Mouse (Mus musculus) hindbrain, embryonic 16.5 days (tissue): ENCODE results near the gene Cacnb4. TPM values are rescaled to one million over a fixed set of nuclear protein-coding genes. Genes with fewer than 3 reads are reported as not detected.

ENCODE experiments used
- ATAC-seq: fragments of 200-750 bp; cut with Nextera tagmentation; 2 replicates; pipeline ENCODE4 v1.8.0; 2017; ENCODE audit warnings: moderate TSS enrichment, moderate library complexity
- H3K27ac ChIP-seq: fragments of 300-500 bp; sonication (generic); 2 replicates; pipeline ENCODE4 v1.5.1; 2014; ENCODE audit warnings: low read depth, mild to moderate bottlenecking, control low read depth, low read length, moderate library complexity
- H3K27me3 ChIP-seq: fragments of 300-500 bp; sonication (generic); replicated peaks from 2 replicates; pipeline ENCODE4 v1.6.1; 2014; ENCODE audit warnings: low read length; ENCODE audit not compliant: control insufficient read depth, insufficient read depth
- H3K36me3 ChIP-seq: fragments of 300-500 bp; sonication (generic); 2 replicates; pipeline ENCODE4 v1.6.1; 2014; ENCODE audit warnings: mild to moderate bottlenecking, low read length, moderate library complexity, mixed read lengths; ENCODE audit not compliant: control insufficient read depth, insufficient read depth
- H3K4me1 ChIP-seq: fragments of 300-500 bp; sonication (generic); 2 replicates; pipeline ENCODE4 v1.6.1; 2014; ENCODE audit warnings: low read depth, low read length; ENCODE audit not compliant: control insufficient read depth, insufficient read depth
- H3K4me2 ChIP-seq: fragments of 300-500 bp; sonication (generic); 2 replicates; pipeline ENCODE4 v1.6.1; 2014; ENCODE audit warnings: mild to moderate bottlenecking, low read length, control low read depth, moderate library complexity
- H3K4me3 ChIP-seq: fragments of 300-500 bp; sonication (generic); 2 replicates; pipeline ENCODE4 v1.5.1; 2014; ENCODE audit warnings: mild to moderate bottlenecking, low read length, control low read depth, moderate library complexity
- H3K9ac ChIP-seq: fragments of 300-500 bp; sonication (generic); 2 replicates; pipeline ENCODE4 v1.6.1; 2014; ENCODE audit warnings: low read depth, mild to moderate bottlenecking, control low read depth, low read length, moderate library complexity
- H3K9me3 ChIP-seq: fragments of 300-500 bp; sonication (generic); 2 replicates; pipeline ENCODE4 v1.6.1; 2014; ENCODE audit warnings: mild to moderate bottlenecking, low read length, moderate library complexity; ENCODE audit not compliant: control insufficient read depth
- WGBS: fragments of 180-500 bp; shearing (Covaris S2); extraction: QIAGEN DNeasy Blood & Tissue Kit; methylation state at CpG from one replicate; pipeline ENCODE4 v1.1.7; 2014; 5-methylcytosine and 5-hydroxymethylcytosine counted together
- polyA plus RNA-seq: library from polyadenylated mRNA; unstranded; fragments of >200 nt; fragmentation: Nextera tagmentation; extraction: Ambion mirVana; gene quantifications from 2 replicates; pipeline ENCODE4 v1.2.1, GENCODE M21; 2015

The Cacnb4 gene
- polyA plus RNA-seq, 1 experiment from 2014 or later, result 13.9 TPM

GRCm38 (mm10) chr2:52477550-52477907, 199.1 kb downstream of the Cacnb4 start:
- WGBS, result 94% methylated on average over 13 of the region's 13 CpGs
- no peak overlapping the region for H3K4me3 ChIP-seq
- H3K36me3 ChIP-seq, result no peaks in the 10 kb centered on the region
- ATAC-seq, result no peak
- no peaks in the 10 kb centered on the region for H3K9me3 ChIP-seq
- no peak overlapping the region for H3K4me2 ChIP-seq
- H3K27ac ChIP-seq, result no peak overlapping the region
- no peaks in the 10 kb centered on the region for H3K27me3 ChIP-seq
- H3K4me1 ChIP-seq, result no peaks in the 10 kb centered on the region
- H3K9ac ChIP-seq, result no peak overlapping the region

- no peaks in the 10 kb centered on the region for H3K27me3 ChIP-seq
- H3K36me3 ChIP-seq, result no peaks in the 10 kb centered on the region
- H3K9me3 ChIP-seq, result no peaks in the 10 kb centered on the region
- no peaks in the 10 kb centered on the region for H3K4me1 ChIP-seq
- ATAC-seq, result no peak
- H3K4me3 ChIP-seq, result no peak overlapping the region
- H3K9ac ChIP-seq, result no peak overlapping the region
- H3K4me2 ChIP-seq, result no peak overlapping the region
- no peak overlapping the region for H3K27ac ChIP-seq
- WGBS, result 70% methylated on average over 13 of the region's 13 CpGs
These were observed 199.7 kb downstream of the Cacnb4 start for GRCm38 (mm10) chr2:52476801-52477549.

GRCm38 (mm10) chr2:52475854-52476253, 200.8 kb downstream of the Cacnb4 start:
- H3K4me1 ChIP-seq, result no peaks in the 10 kb centered on the region
- no peak overlapping the region for H3K4me2 ChIP-seq
- no peak for ATAC-seq
- H3K27me3 ChIP-seq, result no peaks in the 10 kb centered on the region
- no peaks in the 10 kb centered on the region for H3K9me3 ChIP-seq
- H3K9ac ChIP-seq, result no peak overlapping the region
- H3K36me3 ChIP-seq, result no peaks in the 10 kb centered on the region
- WGBS, result 92% methylated on average over 4 of the region's 4 CpGs
- no peak overlapping the region for H3K4me3 ChIP-seq
- H3K27ac ChIP-seq, result no peak overlapping the region

- Histone ChIP-seq H3K9ac (no peak overlapping the region), H3K4me3 (no peak overlapping the region), H3K4me2 (no peak overlapping the region), H3K27me3 (no peaks in the 10 kb centered on the region), H3K4me1 (no peaks in the 10 kb centered on the region), H3K9me3 (no peaks in the 10 kb centered on the region), H3K27ac (no peak overlapping the region), H3K36me3 (no peaks in the 10 kb centered on the region)
- ATAC-seq, result no peak
- WGBS, result 91% methylated on average over 11 of the region's 11 CpGs
These were observed 202.1 kb downstream of the Cacnb4 start for GRCm38 (mm10) chr2:52474570-52474969.

GRCm38 (mm10) chr2:52471545-52472291, 204.9 kb downstream of the Cacnb4 start:
- 52% methylated on average over 4 of the region's 4 CpGs for WGBS
- H3K27me3 ChIP-seq, result no peaks in the 10 kb centered on the region
- H3K36me3 ChIP-seq, result no peaks in the 10 kb centered on the region
- no peak overlapping the region for H3K27ac ChIP-seq
- ATAC-seq, result peak; percentile 42; the same call in 1 of the 2 replicates
- H3K9me3 ChIP-seq, result no peaks in the 10 kb centered on the region
- no peak overlapping the region for H3K4me3 ChIP-seq
- H3K4me2 ChIP-seq, result no peak overlapping the region
- H3K4me1 ChIP-seq, result no peaks in the 10 kb centered on the region
- H3K9ac ChIP-seq, result no peak overlapping the region

- 91% methylated on average over 4 of the region's 4 CpGs for WGBS
- H3K4me3 ChIP-seq, result no peak overlapping the region
- H3K27ac ChIP-seq, result no peak overlapping the region
- no peaks in the 10 kb centered on the region for H3K4me1 ChIP-seq
- no peak for ATAC-seq
- H3K9me3 ChIP-seq, result no peaks in the 10 kb centered on the region
- H3K27me3 ChIP-seq, result no peaks in the 10 kb centered on the region
- no peak overlapping the region for H3K9ac ChIP-seq
- no peaks in the 10 kb centered on the region for H3K36me3 ChIP-seq
- no peak overlapping the region for H3K4me2 ChIP-seq
These were observed 206.5 kb downstream of the Cacnb4 start for GRCm38 (mm10) chr2:52470044-52470560.

- H3K9me3 ChIP-seq, result no peaks in the 10 kb centered on the region
- ATAC-seq, result no peak
- no peak overlapping the region for H3K4me3 ChIP-seq
- no peak overlapping the region for H3K9ac ChIP-seq
- no peak overlapping the region for H3K4me2 ChIP-seq
- 87% methylated on average over 6 of the region's 6 CpGs for WGBS
- H3K4me1 ChIP-seq, result no peaks in the 10 kb centered on the region
- H3K36me3 ChIP-seq, result no peaks in the 10 kb centered on the region
- no peaks in the 10 kb centered on the region for H3K27me3 ChIP-seq
- H3K27ac ChIP-seq, result no peak overlapping the region
These were observed 209.0 kb downstream of the Cacnb4 start for GRCm38 (mm10) chr2:52467629-52468028.

GRCm38 (mm10) chr2:52461206-52461967, 215.2 kb downstream of the Cacnb4 start:
- Histone ChIP-seq H3K27ac (no peak overlapping the region), H3K4me3 (no peak overlapping the region), H3K9me3 (no peaks in the 10 kb centered on the region), H3K27me3 (no peaks in the 10 kb centered on the region), H3K9ac (no peak overlapping the region), H3K4me2 (no peak overlapping the region), H3K4me1 (no peaks in the 10 kb centered on the region), H3K36me3 (no peaks in the 10 kb centered on the region)
- ATAC-seq, result no peak
- WGBS, result 93% methylated on average over 12 of the region's 12 CpGs
